Mouse (Mus musculus): Measurements from ENCODE around the gene Olfr180. TPM values are rescaled to one million over a fixed set of nuclear protein-coding genes. Genes with fewer than 3 reads are reported as not detected.

Gene Olfr180
- not detected for total RNA-seq (2023)

GRCm38 (mm10) chr16:58929292-58929691 lies at the start of gene Olfr180:
Olfr180 (minus strand) TSS chr16:58929392.

GRCm38 (mm10) chr16:58928655-58929054 lies 537 bp downstream of the Olfr180 start, which contains the start of gene Olfr181:
Olfr181 (minus strand) TSS chr16:58928755.

GRCm38 (mm10) chr16:58891963-58892362 lies 37.2 kb downstream of the Olfr180 start, which contains the start of gene Olfr178:
Olfr178 (minus strand) TSS chr16:58892063.

DNA sequence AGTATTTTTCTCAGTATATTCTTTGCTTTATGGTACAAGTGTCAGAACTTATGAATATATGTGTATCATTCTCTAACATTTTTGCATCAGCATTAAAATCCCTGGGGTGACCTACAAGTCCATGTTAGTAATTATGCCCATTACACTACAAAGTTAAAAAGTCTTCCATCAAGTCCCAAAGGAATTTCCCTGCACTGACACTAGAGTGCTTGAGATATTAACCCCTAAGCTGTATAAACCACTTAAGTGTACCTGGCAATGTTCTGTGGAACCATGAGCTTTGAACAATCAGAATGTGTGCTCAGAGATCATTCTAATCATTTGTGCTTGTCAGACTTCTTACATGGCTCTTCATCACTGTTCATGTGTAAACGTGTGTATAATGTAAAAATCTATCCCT lies 54.5 kb downstream of the Olfr180 start, which contains the start of gene Olfr177:
TSS of gene Olfr177 (minus strand) at position 101 of the 400 bp plus-strand sequence.

Other genes with a start within 250 kb of the Olfr180 start
- gene Gpr15, start 210.3 kb downstream of the Olfr180 start, total RNA-seq (2023) = 1 to 10 TPM in 1 of 2 experiments, under 1 TPM in 1; 0.68 to 1.7 TPM
- gene Cldnd1, start 201.5 kb downstream of the Olfr180 start, total RNA-seq (2023) = 10 to 100 TPM; 38.6 to 51.0 TPM
- gene Olfr172, start 166.2 kb downstream of the Olfr180 start, total RNA-seq (2023) = not detected
- gene Olfr173, start 129.1 kb downstream of the Olfr180 start, total RNA-seq (2023) = not detected
- not detected for gene Olfr175-ps1, start 102.6 kb downstream of the Olfr180 start, total RNA-seq (2023)
- not detected for gene Olfr177, start 54.6 kb downstream of the Olfr180 start, total RNA-seq (2023)
- not detected for gene Olfr178, start 37.3 kb downstream of the Olfr180 start, total RNA-seq (2023)
- gene Olfr181, start 637 bp downstream of the Olfr180 start, total RNA-seq (2023) = not detected
- not detected for gene Olfr183, start 66.0 kb upstream of the Olfr180 start, total RNA-seq (2023)
- not detected for gene Olfr186, start 100.9 kb upstream of the Olfr180 start, total RNA-seq (2023)
- not detected for gene Olfr187, start 110.4 kb upstream of the Olfr180 start, total RNA-seq (2023)
- gene Olfr190, start 148.6 kb upstream of the Olfr180 start, total RNA-seq (2023) = not detected
- gene Olfr191, start 160.4 kb upstream of the Olfr180 start, total RNA-seq (2023) = not detected
- not detected for gene Olfr193, start 182.5 kb upstream of the Olfr180 start, total RNA-seq (2023)
- not detected for gene Olfr194, start 191.7 kb upstream of the Olfr180 start, total RNA-seq (2023)
- not detected for gene Olfr195, start 217.7 kb upstream of the Olfr180 start, total RNA-seq (2023)
- gene Olfr196, start 241.1 kb upstream of the Olfr180 start, total RNA-seq (2023) = not detected